Mouse (Mus musculus): ENCODE results near the gene Gm21788. TPM values are rescaled to one million over a fixed set of nuclear protein-coding genes. Genes with fewer than 3 reads are reported as not detected.
"Not testable (repeated sequence)": the region's sequence is repeated elsewhere in the genome, so short reads cannot be mapped to it uniquely, and the experiment has no call there.

The Gm21788 gene
- polyA plus RNA-seq (2016; fragmentation: Nextera tagmentation; extraction: Ambion mirVana): not detected in 2 replicates

GRCm38 (mm10) chrY:7404710-7405109 is at the start of gene Gm21788:
TSS of gene Gm21788 (plus strand) at chrY:7405010.
- H3K27me3 ChIP-seq; H3K4me3 ChIP-seq; H3K9ac ChIP-seq (replicated peaks); H3K27ac ChIP-seq (replicated peaks); H3K4me2 ChIP-seq (replicated peaks); H3K9me3 ChIP-seq; ATAC-seq (ENCODE audit: low FRiP score, low read depth); H3K36me3 ChIP-seq; H3K4me1 ChIP-seq: not testable (repeated sequence)
- no CpG with 5 or more reads among the region's 3 CpGs for WGBS

Other genes starting within 250 kb of the Gm21788 start
- not detected in 2 replicates for gene Gm21244, start 235.7 kb upstream of the Gm21788 start, polyA plus RNA-seq (2016; fragmentation: Nextera tagmentation; extraction: Ambion mirVana)
- not detected in 2 replicates for gene Gm28998, start 151.2 kb upstream of the Gm21788 start, polyA plus RNA-seq (2016; fragmentation: Nextera tagmentation; extraction: Ambion mirVana)
- not detected in 2 replicates for gene Gm20826, start 233.5 kb downstream of the Gm21788 start, polyA plus RNA-seq (2016; fragmentation: Nextera tagmentation; extraction: Ambion mirVana)

Measured in midbrain, embryonic 12.5 days (tissue).